Mouse (Mus musculus) CH12.LX (cell line): ENCODE data around the gene Lypd4. TPM values are rescaled to one million over a fixed set of nuclear protein-coding genes. Genes with fewer than 3 reads are reported as not detected.

ENCODE experiments used
- DNase-seq: peaks from one replicate; pipeline ENCODE4 v3.0.0-alpha.2; 2013; ENCODE audit errors: extremely low read depth
- H3K27ac ChIP-seq: 2 replicates; pipeline ENCODE4 v1.5.1; 2012; ENCODE audit warnings: low read depth, mild to moderate bottlenecking, control low read depth, moderate library complexity; ENCODE audit not compliant: insufficient read depth
- H3K27me3 ChIP-seq: replicated peaks from 2 replicates; pipeline ENCODE3; 2012; ENCODE audit warnings: inconsistent platforms
- H3K36me3 ChIP-seq, 2 experiments: replicated peaks in 1 of 2; 2 replicates each; pipeline versions ENCODE3 to v1.6.1; 2012; ENCODE audit warnings: inconsistent platforms in 1 of 2, low read length in 1 of 2, mild to moderate bottlenecking in 1 of 2, mixed read lengths in 1 of 2, moderate library complexity in 1 of 2; ENCODE audit not compliant: control insufficient read depth in 1 of 2, insufficient read depth in 1 of 2
- H3K4me1 ChIP-seq, 2 experiments: 2 replicates each; pipeline ENCODE4 v1.6.1; 2012; ENCODE audit warnings: inconsistent platforms in 1 of 2, moderate library complexity in 1 of 2; ENCODE audit not compliant: insufficient read depth in 2 of 2, control insufficient read depth in 1 of 2
- H3K4me2 ChIP-seq: 2 replicates; pipeline ENCODE4 v1.6.1; 2012; ENCODE audit warnings: low read depth, mild to moderate bottlenecking, control low read depth; ENCODE audit not compliant: poor library complexity, insufficient read depth, severe bottlenecking
- H3K4me3 ChIP-seq, 3 experiments: fragments of 150-350 bp in 1 of 3; sonication (generic) in 1 of 3; replicated peaks in 1 of 3; 2 replicates each; pipeline versions ENCODE3 to v1.5.1; 2011 to 2012; ENCODE audit warnings: low read depth in 2 of 3, low read length in 2 of 3, mild to moderate bottlenecking in 2 of 3, moderate library complexity in 2 of 3, control low read depth in 1 of 3, improper control_type of control experiment in 1 of 3, inconsistent platforms in 1 of 3, mixed read lengths in 1 of 3; ENCODE audit not compliant: poor library complexity in 1 of 3
- H3K79me2 ChIP-seq: replicated peaks from 2 replicates; pipeline ENCODE4 v1.6.1; 2012; ENCODE audit warnings: mild to moderate bottlenecking, moderate library complexity; ENCODE audit not compliant: control insufficient read depth, poor library complexity, insufficient read depth, severe bottlenecking; ENCODE audit errors: extremely low read depth
- H3K9ac ChIP-seq: 2 replicates; pipeline ENCODE4 v1.6.1; 2012; ENCODE audit warnings: low read depth, mild to moderate bottlenecking, control low read depth, moderate library complexity; ENCODE audit not compliant: insufficient read depth
- H3K9me3 ChIP-seq: replicated peaks from 2 replicates; pipeline ENCODE3; 2012; ENCODE audit warnings: low read length, inconsistent platforms, mixed read lengths
- BHLHE40 ChIP-seq: IDR thresholded peaks from 2 replicates; pipeline ENCODE4 v1.6.1; 2011; ENCODE audit warnings: mild to moderate bottlenecking, low read depth, low read length, improper control_type of control experiment
- CHD1 ChIP-seq: IDR thresholded peaks from 2 replicates; pipeline ENCODE4 v1.6.1; 2012; ENCODE audit warnings: low read depth, low read length, improper control_type of control experiment, inconsistent platforms
- CTCF ChIP-seq, 2 experiments: IDR thresholded peaks in 1 of 2; conservative IDR thresholded peaks in 1 of 2; 2 replicates each; pipeline ENCODE4 v1.5.1; 2011 to 2012; ENCODE audit warnings: low read depth in 2 of 2, low read length in 2 of 2, improper control_type of control experiment in 1 of 2, inconsistent platforms in 1 of 2, mild to moderate bottlenecking in 1 of 2, moderate library complexity in 1 of 2
- E2F4 ChIP-seq: IDR thresholded peaks from 2 replicates; pipeline ENCODE4 v1.6.1; 2011; ENCODE audit warnings: low read depth, low read length, improper control_type of control experiment; ENCODE audit not compliant: insufficient replicate concordance
- ETS1 ChIP-seq: conservative IDR thresholded peaks from 2 replicates; pipeline ENCODE4 v1.6.1; 2012; ENCODE audit warnings: low read depth, mild to moderate bottlenecking, inconsistent platforms, low read length, improper control_type of control experiment, moderate library complexity
- GABPA ChIP-seq: IDR thresholded peaks from 2 replicates; pipeline ENCODE4 v1.6.1; 2012; ENCODE audit warnings: low read depth, low read length, improper control_type of control experiment, inconsistent platforms; ENCODE audit not compliant: insufficient replicate concordance
- HCFC1 ChIP-seq: IDR thresholded peaks from 2 replicates; pipeline ENCODE4 v1.6.1; 2012; ENCODE audit warnings: low read depth, mild to moderate bottlenecking, inconsistent platforms, low read length, improper control_type of control experiment
- IRF4 ChIP-seq: IDR thresholded peaks from 2 replicates; pipeline ENCODE4 v1.6.1; 2014; ENCODE audit warnings: low read depth, mild to moderate bottlenecking, inconsistent platforms, low read length, improper control_type of control experiment
- JUN ChIP-seq: IDR thresholded peaks from 2 replicates; pipeline ENCODE4 v1.6.1; 2011; ENCODE audit warnings: low read depth, mild to moderate bottlenecking, low read length, improper control_type of control experiment, moderate library complexity; ENCODE audit not compliant: insufficient read depth
- JUND ChIP-seq: conservative IDR thresholded peaks from 2 replicates; pipeline ENCODE4 v1.6.1; 2011; ENCODE audit warnings: low read depth, low read length, improper control_type of control experiment
- KAT2A ChIP-seq: IDR thresholded peaks from 2 replicates; pipeline ENCODE4 v1.6.1; 2012; ENCODE audit warnings: low read length, improper control_type of control experiment, inconsistent platforms; ENCODE audit not compliant: insufficient replicate concordance
- MAFK ChIP-seq: IDR thresholded peaks from 2 replicates; pipeline ENCODE4 v1.6.1; 2011; ENCODE audit warnings: low read length, improper control_type of control experiment; ENCODE audit not compliant: insufficient replicate concordance
- MXI1 ChIP-seq: IDR thresholded peaks from 2 replicates; pipeline ENCODE4 v1.6.1; 2011; ENCODE audit warnings: mild to moderate bottlenecking, low read depth, low read length, improper control_type of control experiment
- MYC ChIP-seq: IDR thresholded peaks from 2 replicates; pipeline ENCODE4 v1.6.1; 2011; ENCODE audit warnings: low read depth, mild to moderate bottlenecking, improper control_type of control experiment, low read length
- NELFE ChIP-seq: IDR thresholded peaks from 2 replicates; pipeline ENCODE4 v1.6.1; 2011; ENCODE audit warnings: low read depth, low read length, improper control_type of control experiment
- NRF1 ChIP-seq: IDR thresholded peaks from 2 replicates; pipeline ENCODE4 v1.6.1; 2014; ENCODE audit warnings: low read depth, mild to moderate bottlenecking, inconsistent platforms, low read length, improper control_type of control experiment, moderate library complexity
- PAX5 ChIP-seq: IDR thresholded peaks from 2 replicates; pipeline ENCODE4 v1.6.1; 2012; ENCODE audit warnings: low read length, inconsistent platforms, mixed read lengths
- POLR2A ChIP-seq: IDR thresholded peaks from 2 replicates; pipeline ENCODE4 v1.6.1; 2011; ENCODE audit warnings: low read depth, mild to moderate bottlenecking, improper control_type of control experiment, low read length
- RCOR1 ChIP-seq: conservative IDR thresholded peaks from 2 replicates; pipeline ENCODE4 v1.6.1; 2012; ENCODE audit warnings: low read depth, mild to moderate bottlenecking, inconsistent platforms, low read length, improper control_type of control experiment
- SIN3A ChIP-seq: IDR thresholded peaks from 2 replicates; pipeline ENCODE4 v1.6.1; 2012; ENCODE audit warnings: low read length, improper control_type of control experiment, inconsistent platforms
- TBP ChIP-seq: conservative IDR thresholded peaks from 2 replicates; pipeline ENCODE4 v1.6.1; 2011; ENCODE audit warnings: low read depth, low read length, improper control_type of control experiment
- TCF12 ChIP-seq: IDR thresholded peaks from 2 replicates; pipeline ENCODE4 v1.6.1; 2014; ENCODE audit warnings: low read depth, mild to moderate bottlenecking, inconsistent platforms, low read length, improper control_type of control experiment
- UBTF ChIP-seq: IDR thresholded peaks from 2 replicates; pipeline ENCODE4 v1.6.1; 2012; ENCODE audit warnings: low read depth, mild to moderate bottlenecking, inconsistent platforms, low read length, improper control_type of control experiment, moderate library complexity
- USF1 ChIP-seq: IDR thresholded peaks from 2 replicates; pipeline ENCODE4 v1.6.1; 2014; ENCODE audit warnings: low read depth, mild to moderate bottlenecking, inconsistent platforms, low read length, improper control_type of control experiment
- USF2 ChIP-seq: conservative IDR thresholded peaks from 2 replicates; pipeline ENCODE4 v1.6.1; 2011; ENCODE audit warnings: low read depth, low read length, improper control_type of control experiment
- ZKSCAN1 ChIP-seq: IDR thresholded peaks from 2 replicates; pipeline ENCODE4 v1.6.1; 2012; ENCODE audit warnings: low read depth, inconsistent platforms, low read length, improper control_type of control experiment, borderline replicate concordance
- ZNF384 ChIP-seq: IDR thresholded peaks from 2 replicates; pipeline ENCODE4 v1.6.1; 2012; ENCODE audit warnings: low read depth, low read length, improper control_type of control experiment, inconsistent platforms
- dilution Hi-C: fragments of 300-500 bp; cut with MboI; formaldehyde crosslinking; loops from 2 replicates; pipeline ENCODE4 v1.14.3; 2020; ENCODE audit warnings: low sequenced_read_pairs; ENCODE audit not compliant: extremely low pct_unique_long_range_greater_than_20kb, extremely low pct_ligation_motif_present
- in situ Hi-C: fragments of 300-500 bp; cut with MboI; formaldehyde crosslinking; loops from 3 replicates; pipeline ENCODE4 v1.14.3; 2019; ENCODE audit warnings: low sequenced_read_pairs, low pct_ligation_motif_present, low pct_unique_long_range_greater_than_20kb, mixed read lengths
- polyA plus RNA-seq: library from polyadenylated mRNA; unstranded; fragments of >175 nt; gene quantifications from 2 replicates; pipeline ENCODE4 v1.2.1, GENCODE M21; 2012; ENCODE audit warnings: low read depth; ENCODE audit not compliant: insufficient read length
- total RNA-seq, 2 experiments: library from RNA; depleted of rRNA; stranded (reverse); fragments of 300-350 nt in 1 of 2; fragments of >200 nt in 1 of 2; gene quantifications; 2 replicates each; pipeline ENCODE4 v1.2.3; 2012 to 2014

Gene Lypd4
- total and polyA plus RNA-seq, 3 experiments, result not detected

- TF ChIP-seq NRF1, result no peak
- no peak for TF ChIP-seq ZNF384
- no peak for TF ChIP-seq ZKSCAN1
- no peak for TF ChIP-seq BHLHE40
- TF ChIP-seq GABPA, result no peak
- no peak for TF ChIP-seq USF2
- TF ChIP-seq CHD1, result no peak
- TF ChIP-seq POLR2A, result peak; percentile 90
- TF ChIP-seq TBP, result peak; percentile 93
Measured at GRCm38 (mm10) chr7:24852557-24853232, 17.0 kb downstream of the Lypd4 start (continued).

GRCm38 (mm10) chr7:24851596-24852325 is 18.0 kb downstream of the Lypd4 start:
- Histone ChIP-seq H3K36me3 (no peaks in the 10 kb centered on the region), H3K9me3 (no peaks in the 10 kb centered on the region), H3K9ac (peak overlapping the region; percentile 87), H3K4me2 (peak overlapping the region; percentile 62), H3K27me3 (no peaks in the 10 kb centered on the region), H3K4me1 (peaks cover 25 to 54% of the 10 kb centered on the region in 2 experiments), H3K79me2 (no peaks in the 10 kb centered on the region), H3K27ac (peak overlapping the region; percentile 70), H3K4me3 (peak overlapping the region; percentile 42 to 64 (median 50))
- TF ChIP-seq HCFC1 (no peak), SIN3A (0 out of 2 replicates have a peak, but pooled peaks have one; percentile 19), MYC (peak; percentile 40; the same call in 1 of the 2 replicates), CTCF (conservative IDR thresholded peaks at IDR 0.05 in 1 of 2, IDR thresholded peaks at IDR 0.05 in 1 of 2; ENCODE audit: low read depth in 2 of 2, low read length in 2 of 2) (peak in 1 of 2 experiments; percentile 35; a peak in 1 of 4 replicates), MXI1 (0 out of 2 replicates have a peak, but pooled peaks have one; percentile 14), NRF1 (no peak)
- dilution Hi-C loops, result no loop called here
- peak; percentile 53 for DNase-seq
- in situ Hi-C loops, result loop anchor here (10.0 kb wide), 1 partner anchor 53 kb away; the partner anchor contains the start of gene Arhgef1

GRCm38 (mm10) chr7:24850899-24851303 is 18.8 kb downstream of the Lypd4 start:
- peaks cover 26 to 53% of the 10 kb centered on the region in 2 experiments for H3K4me1 ChIP-seq
- peak overlapping the region; percentile 99 for H3K4me2 ChIP-seq
- peak overlapping the region; percentile 98 for H3K27ac ChIP-seq
- H3K79me2 ChIP-seq, result no peaks in the 10 kb centered on the region
- dilution Hi-C loops, result no loop called here
- no peaks in the 10 kb centered on the region for H3K9me3 ChIP-seq
- peak overlapping the region; percentile 87; the same call in 1 of the 2 replicates for H3K9ac ChIP-seq
- H3K27me3 ChIP-seq, result no peaks in the 10 kb centered on the region
- peak overlapping the region; percentile 50 to 68 (median 64) for H3K4me3 ChIP-seq
- H3K36me3 ChIP-seq, result no peaks in the 10 kb centered on the region
- in situ Hi-C loops, result loop anchor here (10.0 kb wide), 1 partner anchor 54 kb away; the partner anchor contains the start of gene Arhgef1
- peak; percentile 91 for DNase-seq
- peak; percentile 95 for TF ChIP-seq MAFK
- TF ChIP-seq ZNF384, result peak; percentile 89
- TF ChIP-seq CHD1, result no peak
- 0 out of 2 replicates have a peak, but pooled peaks have one; percentile 17 for TF ChIP-seq KAT2A
- no peak for TF ChIP-seq PAX5
- TF ChIP-seq IRF4, result peak; percentile 81
- TF ChIP-seq TBP, result peak; percentile 47; the same call in 1 of the 2 replicates
- no peak for TF ChIP-seq GABPA
- TF ChIP-seq JUND, result peak; percentile 64
- TF ChIP-seq ETS1, result peak; percentile 88
- TF ChIP-seq RCOR1, result no peak
- TF ChIP-seq NELFE, result 0 out of 2 replicates have a peak, but pooled peaks have one; percentile 29
- peak; percentile 72 for TF ChIP-seq TCF12
- TF ChIP-seq USF1, result peak; percentile 63
- no peak for TF ChIP-seq E2F4
- TF ChIP-seq MXI1, result peak; percentile 90
- TF ChIP-seq UBTF, result no peak
- peak; percentile 70 for TF ChIP-seq JUN
